Mouse (Mus musculus): ENCODE measurements around the gene 5031410I06Rik.
"Not testable (repeated sequence)": the region's sequence is repeated elsewhere in the genome, so short reads cannot be mapped to it uniquely, and the experiment has no call there.

5031410I06Rik gene

GRCm38 (mm10) chr5:26105262-26105661, at the start of gene 5031410I06Rik:
Gene 5031410I06Rik (minus strand): TSS chr5:26105362.
- in situ Hi-C loops (cut with MboI; ENCODE audit: low sequenced_read_pairs) = not testable (repeated sequence)

- in situ Hi-C loops (cut with MboI; ENCODE audit: low sequenced_read_pairs) = no loop called here
Measured at GRCm38 (mm10) chr5:26142891-26143290, 37.7 kb upstream of the 5031410I06Rik start.

GRCm38 (mm10) chr5:26121321-26121720, 16.2 kb upstream of the 5031410I06Rik start, which contains the start of gene Gm10220:
Gene Gm10220 (minus strand): TSS chr5:26121421.
- in situ Hi-C loops (cut with MboI; ENCODE audit: low sequenced_read_pairs) = not testable (repeated sequence)

- in situ Hi-C loops (cut with MboI; ENCODE audit: low sequenced_read_pairs) = not testable (repeated sequence)
Measured at GRCm38 (mm10) chr5:26089191-26089590, 16.0 kb downstream of the 5031410I06Rik start, which contains the start of gene Gm10471. Gene Gm10471 (minus strand): TSS chr5:26089291.

GRCm38 (mm10) chr5:26079023-26079422, 26.1 kb downstream of the 5031410I06Rik start:
- in situ Hi-C loops (cut with MboI; ENCODE audit: low sequenced_read_pairs) = not testable (repeated sequence)

GRCm38 (mm10) chr5:26070716-26071115, 34.4 kb downstream of the 5031410I06Rik start:
- in situ Hi-C loops (cut with MboI; ENCODE audit: low sequenced_read_pairs) = no loop called here

GRCm38 (mm10) chr5:26058481-26058880, 46.7 kb downstream of the 5031410I06Rik start, which contains the start of gene Gm7347:
Gene Gm7347 (minus strand): TSS chr5:26058581.
- in situ Hi-C loops (cut with MboI; ENCODE audit: low sequenced_read_pairs) = not testable (repeated sequence)
